Mouse (Mus musculus): Measurements from ENCODE around the gene Shroom2. TPM values are rescaled to one million over a fixed set of nuclear protein-coding genes. Genes with fewer than 3 reads are reported as not detected.

The Shroom2 gene
- polyA plus RNA-seq, 1 experiment: 1.3 TPM

DNA sequence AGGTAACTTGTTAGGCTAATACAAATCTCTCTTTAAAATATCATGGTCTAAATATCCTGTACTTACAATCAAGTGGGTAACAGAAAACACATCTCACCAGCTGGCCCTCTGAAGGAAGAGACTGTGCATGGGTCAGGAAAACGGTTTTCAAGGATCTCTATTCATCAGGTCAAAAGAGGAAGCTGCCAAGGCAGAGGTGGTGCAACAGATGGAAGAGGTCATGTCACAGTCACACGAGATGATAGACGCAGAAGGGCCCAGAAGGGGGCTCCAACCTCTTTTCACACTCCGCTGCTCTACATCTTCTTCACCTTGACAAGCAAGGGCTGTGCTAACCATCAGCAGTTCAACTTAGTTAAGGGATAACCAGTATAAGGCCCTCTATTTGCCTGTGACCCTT, 60.9 kb downstream of the Shroom2 start:
- H3K27me3 ChIP-seq (ENCODE audit: control insufficient read depth, insufficient read depth, low read length): no peaks in the 10 kb centered on the region
- WGBS: 21% methylated on average over 4 of the region's 4 CpGs
- no peak overlapping the region for H3K4me3 ChIP-seq (ENCODE audit: control insufficient read depth, insufficient read depth, low read length)
- no peaks in the 10 kb centered on the region for H3K4me1 ChIP-seq (replicated peaks; ENCODE audit: control insufficient read depth, insufficient read depth, low read length)
- TF ChIP-seq CTCF (IDR thresholded peaks at IDR 0.05; ENCODE audit: borderline replicate concordance, control insufficient read depth, extremely low read depth, insufficient read depth, low read length, poor library complexity) (no peak), POLR2A (IDR thresholded peaks at IDR 0.05; ENCODE audit: control insufficient read depth, extremely low read depth, insufficient read depth, low read length, poor library complexity) (no peak)
- H3K36me3 ChIP-seq (ENCODE audit: control insufficient read depth, insufficient read depth, low read length): no peaks in the 10 kb centered on the region
- H3K27ac ChIP-seq (ENCODE audit: control insufficient read depth, insufficient read depth, low read length): no peak overlapping the region
- no peak for DNase-seq

DNA sequence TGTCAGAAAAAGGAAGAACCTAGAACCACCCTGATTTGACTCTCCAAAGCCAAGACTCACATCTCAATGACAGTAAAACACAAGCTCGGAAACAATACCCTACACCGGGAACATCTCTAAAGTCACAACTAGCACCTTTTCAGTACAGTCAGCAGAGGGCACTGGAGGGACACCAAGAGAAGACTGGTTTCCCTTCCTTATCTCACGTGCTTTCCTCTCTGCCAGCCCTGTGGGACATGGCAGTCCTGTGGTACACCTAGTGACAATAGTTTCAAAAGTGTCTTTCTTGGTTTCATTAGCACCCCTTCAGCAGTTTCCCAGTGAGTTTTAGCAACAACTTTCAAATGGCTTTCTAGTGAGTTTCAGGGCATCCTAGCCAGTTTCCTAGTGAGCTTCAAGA, 63.9 kb downstream of the Shroom2 start:
- H3K36me3 ChIP-seq (ENCODE audit: control insufficient read depth, insufficient read depth, low read length): no peaks in the 10 kb centered on the region
- H3K27ac ChIP-seq (ENCODE audit: control insufficient read depth, insufficient read depth, low read length): no peak overlapping the region
- no peak for DNase-seq
- H3K4me3 ChIP-seq (ENCODE audit: control insufficient read depth, insufficient read depth, low read length): no peak overlapping the region
- no peak for TF ChIP-seq CTCF (IDR thresholded peaks at IDR 0.05; ENCODE audit: borderline replicate concordance, control insufficient read depth, extremely low read depth, insufficient read depth, low read length, poor library complexity)
- WGBS: 12% methylated on average over 3 of the region's 3 CpGs
- H3K4me1 ChIP-seq (replicated peaks; ENCODE audit: control insufficient read depth, insufficient read depth, low read length): no peaks in the 10 kb centered on the region
- H3K27me3 ChIP-seq (ENCODE audit: control insufficient read depth, insufficient read depth, low read length): no peaks in the 10 kb centered on the region

DNA sequence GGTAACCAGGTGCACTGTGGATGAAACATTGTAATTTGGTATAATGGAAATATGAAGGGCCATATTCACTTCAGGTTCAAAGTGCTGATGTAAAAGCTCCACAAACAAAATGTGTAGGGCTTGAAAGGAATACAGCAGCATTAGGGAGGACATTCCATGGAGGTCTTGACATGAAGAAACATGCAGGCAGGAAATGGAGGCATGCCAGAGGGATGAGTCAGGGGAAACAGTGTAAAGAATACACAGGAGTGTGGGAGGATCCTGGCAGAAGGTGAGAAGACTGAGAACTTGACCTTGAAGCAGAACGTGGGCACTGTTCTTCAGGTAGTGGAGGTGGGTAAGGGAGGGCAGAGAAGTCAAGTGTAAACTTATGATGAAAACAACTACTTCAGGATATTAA, 65.6 kb downstream of the Shroom2 start:
- H3K27me3 ChIP-seq (ENCODE audit: control insufficient read depth, insufficient read depth, low read length): no peaks in the 10 kb centered on the region
- no peak overlapping the region for H3K4me3 ChIP-seq (ENCODE audit: control insufficient read depth, insufficient read depth, low read length)
- no peaks in the 10 kb centered on the region for H3K4me1 ChIP-seq (replicated peaks; ENCODE audit: control insufficient read depth, insufficient read depth, low read length)
- H3K36me3 ChIP-seq (ENCODE audit: control insufficient read depth, insufficient read depth, low read length): no peaks in the 10 kb centered on the region
- DNase-seq: no peak
- TF ChIP-seq CTCF (IDR thresholded peaks at IDR 0.05; ENCODE audit: borderline replicate concordance, control insufficient read depth, extremely low read depth, insufficient read depth, low read length, poor library complexity) (no peak), POLR2A (IDR thresholded peaks at IDR 0.05; ENCODE audit: control insufficient read depth, extremely low read depth, insufficient read depth, low read length, poor library complexity) (no peak)
- no peak overlapping the region for H3K27ac ChIP-seq (ENCODE audit: control insufficient read depth, insufficient read depth, low read length)
- 65% methylated on average over 1 of the region's 1 CpGs for WGBS

DNA sequence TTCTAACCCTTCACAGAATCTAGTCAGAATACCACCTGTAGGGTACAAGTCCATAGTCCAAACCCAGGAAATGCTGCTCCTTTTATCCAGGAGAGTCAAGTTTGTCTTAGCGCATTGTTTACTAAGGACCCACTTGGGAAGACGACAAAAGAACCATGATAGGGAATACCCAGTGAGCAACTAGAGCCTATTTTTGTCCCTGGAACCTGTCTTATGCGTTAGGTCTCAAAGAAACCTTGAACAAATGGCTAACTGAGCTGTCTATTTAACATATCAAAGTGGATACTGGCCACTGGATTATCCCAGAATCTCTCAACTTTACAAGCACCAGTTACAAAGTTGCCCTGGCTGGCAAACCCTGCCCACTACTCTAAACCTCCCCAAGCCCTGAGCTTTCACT, 67.6 kb downstream of the Shroom2 start:
- no peaks in the 10 kb centered on the region for H3K27me3 ChIP-seq (ENCODE audit: control insufficient read depth, insufficient read depth, low read length)
- no peak for DNase-seq
- no peak for TF ChIP-seq POLR2A (IDR thresholded peaks at IDR 0.05; ENCODE audit: control insufficient read depth, extremely low read depth, insufficient read depth, low read length, poor library complexity)
- TF ChIP-seq CTCF (IDR thresholded peaks at IDR 0.05; ENCODE audit: borderline replicate concordance, control insufficient read depth, extremely low read depth, insufficient read depth, low read length, poor library complexity): no peak
- 93% methylated on average over 3 of the region's 3 CpGs for WGBS
- H3K4me1 ChIP-seq (replicated peaks; ENCODE audit: control insufficient read depth, insufficient read depth, low read length): no peaks in the 10 kb centered on the region
- no peak overlapping the region for H3K27ac ChIP-seq (ENCODE audit: control insufficient read depth, insufficient read depth, low read length)
- H3K36me3 ChIP-seq (ENCODE audit: control insufficient read depth, insufficient read depth, low read length): no peaks in the 10 kb centered on the region
- H3K4me3 ChIP-seq (ENCODE audit: control insufficient read depth, insufficient read depth, low read length): no peak overlapping the region

DNA sequence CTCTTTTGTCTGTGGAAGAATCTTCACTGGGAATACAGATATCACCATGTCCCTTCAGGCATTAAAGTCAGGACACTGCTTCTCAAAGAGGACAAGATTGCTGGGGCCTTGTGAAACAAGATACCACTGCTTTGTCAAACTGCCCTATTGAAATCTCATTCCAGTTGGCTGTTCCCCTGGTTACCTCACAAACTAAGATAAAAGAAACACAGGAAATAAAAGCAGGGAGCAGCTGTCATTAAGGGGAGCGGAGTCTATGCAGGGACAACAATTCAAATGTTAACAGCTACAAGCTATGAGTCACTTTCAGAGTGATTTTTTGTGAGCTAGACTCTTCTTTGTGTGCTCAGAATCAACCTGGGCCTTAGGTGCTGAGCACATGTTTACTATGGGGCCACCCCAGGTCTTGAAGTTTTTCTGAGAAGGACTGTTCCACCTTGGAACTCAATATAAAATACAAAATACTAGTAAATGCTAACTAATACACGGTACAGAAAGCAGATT, 78.4 kb downstream of the Shroom2 start:
- TF ChIP-seq CTCF (IDR thresholded peaks at IDR 0.05; ENCODE audit: borderline replicate concordance, control insufficient read depth, extremely low read depth, insufficient read depth, low read length, poor library complexity): no peak
- no peak for TF ChIP-seq POLR2A (IDR thresholded peaks at IDR 0.05; ENCODE audit: control insufficient read depth, extremely low read depth, insufficient read depth, low read length, poor library complexity)
- H3K4me3 ChIP-seq (ENCODE audit: control insufficient read depth, insufficient read depth, low read length): no peak overlapping the region
- H3K4me1 ChIP-seq (replicated peaks; ENCODE audit: control insufficient read depth, insufficient read depth, low read length): no peaks in the 10 kb centered on the region
- no peak for DNase-seq
- H3K27me3 ChIP-seq (ENCODE audit: control insufficient read depth, insufficient read depth, low read length): no peaks in the 10 kb centered on the region
- no peak overlapping the region for H3K27ac ChIP-seq (ENCODE audit: control insufficient read depth, insufficient read depth, low read length)
- 93% methylated on average over 2 of the region's 2 CpGs for WGBS
- no peaks in the 10 kb centered on the region for H3K36me3 ChIP-seq (ENCODE audit: control insufficient read depth, insufficient read depth, low read length)

DNA sequence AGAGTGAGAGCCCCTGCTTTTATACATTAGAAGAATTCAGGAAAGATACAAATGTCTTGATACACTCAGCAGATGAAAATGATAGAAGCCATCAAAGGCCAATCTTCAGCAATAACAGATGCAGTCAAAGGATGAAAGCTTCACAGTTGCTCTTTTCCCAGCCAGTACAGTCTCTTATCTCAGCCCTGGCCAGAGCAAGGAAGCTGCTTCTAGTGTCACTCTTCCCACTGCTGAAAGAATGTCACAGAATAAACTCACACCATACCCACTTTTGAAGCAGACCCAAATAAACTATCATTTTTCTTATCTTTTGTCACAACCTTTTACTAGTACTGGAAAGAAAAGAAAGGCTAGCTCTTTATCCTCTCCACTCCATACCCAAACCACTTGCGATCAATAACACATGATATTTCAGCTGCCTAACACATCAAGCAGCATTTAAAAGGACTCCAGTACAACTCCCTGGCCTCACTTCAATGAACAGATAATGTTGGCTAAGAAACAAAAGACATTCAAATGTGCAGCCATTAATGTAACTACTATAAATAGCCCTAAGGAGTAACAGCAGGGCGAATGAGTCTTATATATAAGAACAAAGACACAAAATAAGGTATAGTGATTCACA, 90.0 kb downstream of the Shroom2 start:
- no peaks in the 10 kb centered on the region for H3K27me3 ChIP-seq (ENCODE audit: control insufficient read depth, insufficient read depth, low read length)
- no peaks in the 10 kb centered on the region for H3K36me3 ChIP-seq (ENCODE audit: control insufficient read depth, insufficient read depth, low read length)
- TF ChIP-seq CTCF (IDR thresholded peaks at IDR 0.05; ENCODE audit: borderline replicate concordance, control insufficient read depth, extremely low read depth, insufficient read depth, low read length, poor library complexity): no peak
- no peak for TF ChIP-seq POLR2A (IDR thresholded peaks at IDR 0.05; ENCODE audit: control insufficient read depth, extremely low read depth, insufficient read depth, low read length, poor library complexity)
- no peaks in the 10 kb centered on the region for H3K4me1 ChIP-seq (replicated peaks; ENCODE audit: control insufficient read depth, insufficient read depth, low read length)
- WGBS: 79% methylated on average over 2 of the region's 2 CpGs
- no peak overlapping the region for H3K4me3 ChIP-seq (ENCODE audit: control insufficient read depth, insufficient read depth, low read length)
- DNase-seq: no peak
- H3K27ac ChIP-seq (ENCODE audit: control insufficient read depth, insufficient read depth, low read length): no peak overlapping the region

DNA sequence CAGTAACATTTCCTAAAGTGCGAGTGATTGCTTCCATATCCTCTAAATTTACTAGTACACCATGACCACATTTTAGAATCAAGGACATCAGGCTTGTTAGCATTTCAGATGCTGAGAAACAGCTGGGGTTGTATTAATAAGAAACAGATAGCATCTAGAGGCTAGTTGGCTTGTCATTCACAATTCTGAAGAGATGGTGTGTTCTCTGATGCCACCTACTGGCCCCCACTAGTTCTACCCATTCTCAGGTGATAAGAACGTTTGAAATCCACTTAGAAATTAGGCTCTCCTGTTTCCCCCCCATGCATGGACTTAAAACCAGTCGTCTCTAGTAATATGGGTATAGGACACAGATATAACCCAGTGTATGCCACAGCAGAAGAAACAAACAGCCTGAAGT, 92.9 kb downstream of the Shroom2 start:
- DNase-seq: no peak
- no peak overlapping the region for H3K27ac ChIP-seq (ENCODE audit: control insufficient read depth, insufficient read depth, low read length)
- H3K27me3 ChIP-seq (ENCODE audit: control insufficient read depth, insufficient read depth, low read length): no peaks in the 10 kb centered on the region
- H3K4me1 ChIP-seq (replicated peaks; ENCODE audit: control insufficient read depth, insufficient read depth, low read length): no peaks in the 10 kb centered on the region
- H3K4me3 ChIP-seq (ENCODE audit: control insufficient read depth, insufficient read depth, low read length): no peak overlapping the region
- 44% methylated on average over 3 of the region's 3 CpGs for WGBS
- no peak for TF ChIP-seq POLR2A (IDR thresholded peaks at IDR 0.05; ENCODE audit: control insufficient read depth, extremely low read depth, insufficient read depth, low read length, poor library complexity)
- no peak for TF ChIP-seq CTCF (IDR thresholded peaks at IDR 0.05; ENCODE audit: borderline replicate concordance, control insufficient read depth, extremely low read depth, insufficient read depth, low read length, poor library complexity)
- no peaks in the 10 kb centered on the region for H3K36me3 ChIP-seq (ENCODE audit: control insufficient read depth, insufficient read depth, low read length)
